Mouse (Mus musculus): ENCODE data around the gene Rnf144a.

GRCm38 (mm10) chr12:26446377-26447045 is 31.5 kb upstream of the Rnf144a start:
- TF ChIP-seq CTCF (IDR thresholded peaks at IDR 0.05; ENCODE audit: low read depth, low read length) (no peak), POLR2A (IDR thresholded peaks at IDR 0.05; ENCODE audit: extremely low read depth, insufficient read depth, low read length) (no peak)
